Mouse (Mus musculus): Measurements from ENCODE around the gene Rpl13a. TPM values are rescaled to one million over a fixed set of nuclear protein-coding genes. Genes with fewer than 3 reads are reported as not detected.

Gene Rpl13a
- polyA plus RNA-seq, 1 experiment: 1,470 TPM

- Histone ChIP-seq H3K27ac (ENCODE audit: insufficient read depth, low read length) (peak overlapping the region; percentile 93), H3K4me1 (ENCODE audit: control insufficient read depth, insufficient read depth, low read length) (0 out of 2 replicates have a peak, but pooled peaks cover 2% of the 10 kb centered on the region), H3K4me3 (ENCODE audit: insufficient read depth, low read length) (peak overlapping the region; percentile 85)
- TF ChIP-seq CTCF (IDR thresholded peaks at IDR 0.05; ENCODE audit: extremely low read depth, insufficient read depth, low read length) (no peak), POLR2A (IDR thresholded peaks at IDR 0.05; ENCODE audit: extremely low read depth, insufficient read depth, low read length) (no peak)
These were observed 39.3 kb upstream of the Rpl13a start for GRCm38 (mm10) chr7:45167761-45168445.

- peak overlapping the region; percentile 93 for H3K27ac ChIP-seq (ENCODE audit: insufficient read depth, low read length)
- peaks cover 4% of the 10 kb centered on the region; the same call in 1 of the 2 replicates for H3K4me1 ChIP-seq (ENCODE audit: control insufficient read depth, insufficient read depth, low read length)
- TF ChIP-seq CTCF (IDR thresholded peaks at IDR 0.05; ENCODE audit: extremely low read depth, insufficient read depth, low read length) (no peak), POLR2A (IDR thresholded peaks at IDR 0.05; ENCODE audit: extremely low read depth, insufficient read depth, low read length) (peak; percentile 45; the same call in 1 of the 2 replicates)
- peak overlapping the region; percentile 85 for H3K4me3 ChIP-seq (ENCODE audit: insufficient read depth, low read length)
These were observed 38.4 kb upstream of the Rpl13a start for GRCm38 (mm10) chr7:45166950-45167401.

DNA sequence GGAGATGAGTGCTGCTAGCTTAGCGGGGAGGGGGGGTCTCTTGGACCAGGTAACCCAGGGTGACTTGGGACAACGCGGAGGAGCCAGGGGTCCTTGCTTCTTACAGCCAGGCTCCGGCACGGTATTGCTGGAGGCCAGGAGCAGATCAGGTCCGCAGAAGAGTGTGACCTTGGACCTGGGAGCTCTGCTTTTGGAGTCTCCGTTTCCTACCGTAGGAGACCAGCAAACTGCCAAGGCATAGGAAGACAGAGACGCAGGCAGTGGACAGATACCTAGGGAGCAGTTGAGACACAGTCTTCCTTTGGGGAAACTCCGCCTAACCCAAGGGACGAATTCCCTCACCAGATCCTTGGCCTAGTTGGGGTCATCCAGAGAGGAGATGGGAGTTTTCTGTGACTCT is 37.1 kb upstream of the Rpl13a start:
- Histone ChIP-seq H3K27ac (ENCODE audit: insufficient read depth, low read length) (peak overlapping the region; percentile 90), H3K4me1 (ENCODE audit: control insufficient read depth, insufficient read depth, low read length) (peaks cover 4% of the 10 kb centered on the region; the same call in 1 of the 2 replicates), H3K4me3 (ENCODE audit: insufficient read depth, low read length) (peak overlapping the region; percentile 85)
- no peak for TF ChIP-seq CTCF (IDR thresholded peaks at IDR 0.05; ENCODE audit: extremely low read depth, insufficient read depth, low read length)
- TF ChIP-seq POLR2A (IDR thresholded peaks at IDR 0.05; ENCODE audit: extremely low read depth, insufficient read depth, low read length): no peak

GRCm38 (mm10) chr7:45164833-45165232 is 36.3 kb upstream of the Rpl13a start:
- H3K4me1 ChIP-seq (ENCODE audit: control insufficient read depth, insufficient read depth, low read length): peaks cover 4% of the 10 kb centered on the region; the same call in 1 of the 2 replicates
- peak overlapping the region; percentile 81 for H3K27ac ChIP-seq (ENCODE audit: insufficient read depth, low read length)
- no peak for TF ChIP-seq CTCF (IDR thresholded peaks at IDR 0.05; ENCODE audit: extremely low read depth, insufficient read depth, low read length)
- TF ChIP-seq POLR2A (IDR thresholded peaks at IDR 0.05; ENCODE audit: extremely low read depth, insufficient read depth, low read length): peak; percentile 25; the same call in 1 of the 2 replicates
- peak overlapping the region; percentile 85 for H3K4me3 ChIP-seq (ENCODE audit: insufficient read depth, low read length)

GRCm38 (mm10) chr7:45163735-45164490 is 35.4 kb upstream of the Rpl13a start, which contains the start of gene Slc17a7:
TSS of gene Slc17a7 (plus strand) at chr7:45163949.
- Histone ChIP-seq H3K4me3 (ENCODE audit: insufficient read depth, low read length) (peak within 1 kb of the TSS; percentile 85), H3K4me1 (ENCODE audit: control insufficient read depth, insufficient read depth, low read length) (peaks cover 4% of the 10 kb centered on the region; the same call in 1 of the 2 replicates), H3K27ac (ENCODE audit: insufficient read depth, low read length) (peak within 1 kb of the TSS; percentile 81)
- no peak for TF ChIP-seq CTCF (IDR thresholded peaks at IDR 0.05; ENCODE audit: extremely low read depth, insufficient read depth, low read length)
- peak; percentile 66; the same call in 1 of the 2 replicates for TF ChIP-seq POLR2A (IDR thresholded peaks at IDR 0.05; ENCODE audit: extremely low read depth, insufficient read depth, low read length)

DNA sequence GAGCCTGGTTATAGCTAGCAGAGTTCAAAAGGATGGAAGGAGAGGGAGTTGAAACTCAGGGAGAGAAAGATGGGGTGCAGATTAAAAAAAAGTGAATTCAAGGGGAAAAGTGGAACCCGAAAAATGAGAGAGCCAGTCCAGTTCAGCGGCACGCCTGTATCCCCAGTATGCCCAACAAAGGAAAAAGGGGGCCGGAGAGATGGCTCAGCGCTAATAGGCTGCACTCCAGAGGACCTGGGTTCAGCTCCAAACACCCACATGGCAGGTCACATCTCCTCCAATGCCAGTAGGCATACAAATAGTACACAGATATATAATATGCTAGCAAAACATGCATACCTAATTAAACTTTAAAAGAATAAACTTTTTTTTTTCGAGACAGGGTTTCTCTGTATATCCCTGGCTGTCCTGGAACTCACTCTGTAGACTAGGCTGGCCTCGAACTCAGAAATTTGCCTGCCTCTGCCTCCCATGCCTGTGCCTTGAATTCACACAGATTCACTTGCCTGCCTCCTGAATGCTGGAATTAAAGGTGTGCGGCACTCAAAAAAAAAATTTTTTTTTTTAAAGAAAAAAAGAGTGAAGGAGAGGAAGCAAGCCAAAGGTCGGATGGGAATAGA is 34.5 kb upstream of the Rpl13a start:
- H3K4me3 ChIP-seq (ENCODE audit: insufficient read depth, low read length): peak overlapping the region; percentile 85; the same call in 1 of the 2 replicates
- TF ChIP-seq POLR2A (IDR thresholded peaks at IDR 0.05; ENCODE audit: extremely low read depth, insufficient read depth, low read length) (no peak), CTCF (IDR thresholded peaks at IDR 0.05; ENCODE audit: extremely low read depth, insufficient read depth, low read length) (no peak)
- peak overlapping the region; percentile 18; the same call in 1 of the 2 replicates for H3K27ac ChIP-seq (ENCODE audit: insufficient read depth, low read length)
- peaks cover 2% of the 10 kb centered on the region; the same call in 1 of the 2 replicates for H3K4me1 ChIP-seq (ENCODE audit: control insufficient read depth, insufficient read depth, low read length)

- Histone ChIP-seq H3K4me1 (ENCODE audit: control insufficient read depth, insufficient read depth, low read length) (peaks cover 2% of the 10 kb centered on the region; the same call in 1 of the 2 replicates), H3K27ac (ENCODE audit: insufficient read depth, low read length) (no peak overlapping the region), H3K4me3 (ENCODE audit: insufficient read depth, low read length) (peak overlapping the region; percentile 6; the same call in 1 of the 2 replicates)
- peak; percentile 30; the same call in 1 of the 2 replicates for TF ChIP-seq POLR2A (IDR thresholded peaks at IDR 0.05; ENCODE audit: extremely low read depth, insufficient read depth, low read length)
- no peak for TF ChIP-seq CTCF (IDR thresholded peaks at IDR 0.05; ENCODE audit: extremely low read depth, insufficient read depth, low read length)
These were observed 34.0 kb upstream of the Rpl13a start for GRCm38 (mm10) chr7:45162551-45162950.

GRCm38 (mm10) chr7:45161612-45162473 is 33.3 kb upstream of the Rpl13a start:
- Histone ChIP-seq H3K27ac (ENCODE audit: insufficient read depth, low read length) (no peak overlapping the region), H3K4me1 (ENCODE audit: control insufficient read depth, insufficient read depth, low read length) (peaks cover 2% of the 10 kb centered on the region; the same call in 1 of the 2 replicates), H3K4me3 (ENCODE audit: insufficient read depth, low read length) (peak overlapping the region; percentile 6; the same call in 1 of the 2 replicates)
- TF ChIP-seq CTCF (IDR thresholded peaks at IDR 0.05; ENCODE audit: extremely low read depth, insufficient read depth, low read length): peak; percentile 67
- TF ChIP-seq POLR2A (IDR thresholded peaks at IDR 0.05; ENCODE audit: extremely low read depth, insufficient read depth, low read length): peak; percentile 33; the same call in 1 of the 2 replicates

Measured in cortical plate, adult 2 months (tissue).